Mouse (Mus musculus) right cerebral cortex, adult 2 months (tissue): ENCODE measurements around the gene Nudt7.

Source experiments
- DNase-seq, 2 experiments: peaks; one replicate each; pipeline ENCODE4 v3.0.0; 2021 to 2022; ENCODE audit warnings: low spot score in 2 of 2

Nudt7 gene

DNA sequence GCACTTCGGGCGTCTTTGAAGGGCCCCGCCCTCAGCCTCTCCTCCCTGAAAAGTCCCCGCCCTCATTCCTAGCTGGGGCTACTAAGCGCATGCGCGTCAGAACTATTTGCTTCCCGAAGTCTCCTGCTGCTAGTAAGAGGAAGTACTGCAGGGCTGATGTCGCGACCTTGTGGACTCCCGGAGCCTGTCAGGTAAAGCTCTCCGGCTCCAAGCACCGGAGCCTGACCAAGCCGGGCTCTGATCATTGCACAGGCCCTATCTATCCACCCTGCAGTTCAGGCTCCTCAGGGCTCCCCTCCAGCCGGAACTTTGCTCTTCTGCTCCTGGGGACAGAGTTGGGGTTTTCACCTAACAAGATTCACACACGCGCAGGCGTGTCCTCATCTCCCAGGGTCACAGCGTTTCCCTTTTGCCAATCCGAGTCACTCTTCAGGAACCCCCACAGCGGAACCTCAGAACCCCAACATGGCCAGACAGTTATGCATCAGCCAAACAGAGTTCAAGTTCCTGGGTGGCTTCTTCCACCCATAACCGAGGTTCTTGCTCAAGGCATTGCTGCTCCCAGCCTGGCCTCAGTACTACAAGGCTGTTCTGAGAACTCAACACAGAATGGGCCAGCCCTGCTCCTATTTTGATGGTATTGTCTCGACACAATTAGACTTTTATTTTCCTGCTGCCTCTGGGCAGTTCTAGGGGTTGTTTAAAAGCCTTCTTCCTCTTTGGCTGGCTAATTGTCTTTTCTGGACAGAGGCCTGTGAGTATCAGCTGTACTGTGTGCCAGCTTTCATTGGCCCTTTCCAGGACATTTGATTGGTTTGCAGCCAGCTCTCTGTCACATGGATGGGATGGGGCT, at the start of gene Nudt7:
Gene Nudt7 (plus strand): TSS at position 48 of the 853 bp plus-strand sequence.
- DNase-seq: peak; percentile 79 to 80

DNA sequence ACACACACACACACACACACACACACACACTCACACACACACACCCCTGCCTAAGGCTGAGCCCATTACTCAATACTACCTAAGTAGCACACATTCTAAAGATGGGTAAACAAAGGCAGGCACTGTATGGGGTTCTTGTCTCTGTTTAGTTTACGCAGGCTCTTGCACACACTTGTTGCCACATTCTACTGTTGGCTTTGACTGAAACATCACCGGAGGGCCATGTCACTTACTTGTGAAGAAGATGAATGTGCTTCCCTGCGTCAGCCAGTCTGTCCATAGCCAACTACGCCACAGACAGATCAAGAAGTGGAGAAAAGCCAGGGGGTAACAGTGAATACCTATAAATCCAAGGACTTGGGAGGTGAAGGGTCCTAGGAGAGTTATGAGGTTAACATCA, 45.4 kb upstream of the Nudt7 start:
- DNase-seq: no peak

DNA sequence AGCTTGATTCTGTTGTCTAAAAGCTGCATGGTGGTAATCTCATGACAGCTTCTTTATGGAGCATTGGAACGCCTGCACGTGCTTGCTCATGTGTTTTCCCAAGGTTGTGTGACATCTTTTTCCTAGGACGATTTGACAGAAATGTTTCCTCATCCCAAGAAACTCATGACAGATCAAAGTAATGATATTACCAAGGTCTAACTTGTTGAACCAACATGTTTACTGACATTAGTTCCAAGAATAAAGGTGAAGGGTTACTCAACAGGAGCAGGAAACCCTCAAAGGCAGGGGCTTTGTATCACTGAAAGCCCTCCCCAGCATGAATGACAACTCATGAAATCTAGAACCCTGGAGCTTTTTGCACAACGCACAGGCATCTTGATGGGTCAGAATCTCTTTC, 42.6 kb upstream of the Nudt7 start:
- no peak for DNase-seq

DNA sequence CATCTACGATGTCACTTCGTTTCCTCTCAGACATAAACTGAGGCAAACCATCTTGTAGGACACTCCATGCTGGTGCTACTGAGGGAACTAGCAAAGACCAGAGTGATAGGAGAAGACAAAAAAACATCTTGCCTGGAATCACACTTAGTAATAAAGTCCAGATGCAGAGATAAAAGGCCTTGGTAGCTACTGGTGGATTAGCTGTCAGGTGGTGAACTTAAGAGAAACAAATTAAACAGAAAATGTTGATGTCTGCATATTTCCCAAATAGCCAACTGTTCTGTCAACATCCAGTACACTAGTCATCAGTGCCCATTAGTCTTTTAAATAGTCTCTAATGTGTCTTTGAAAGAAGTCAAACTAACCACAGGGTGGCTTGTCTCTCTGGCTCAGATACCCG, 40.0 kb upstream of the Nudt7 start:
- DNase-seq: no peak

DNA sequence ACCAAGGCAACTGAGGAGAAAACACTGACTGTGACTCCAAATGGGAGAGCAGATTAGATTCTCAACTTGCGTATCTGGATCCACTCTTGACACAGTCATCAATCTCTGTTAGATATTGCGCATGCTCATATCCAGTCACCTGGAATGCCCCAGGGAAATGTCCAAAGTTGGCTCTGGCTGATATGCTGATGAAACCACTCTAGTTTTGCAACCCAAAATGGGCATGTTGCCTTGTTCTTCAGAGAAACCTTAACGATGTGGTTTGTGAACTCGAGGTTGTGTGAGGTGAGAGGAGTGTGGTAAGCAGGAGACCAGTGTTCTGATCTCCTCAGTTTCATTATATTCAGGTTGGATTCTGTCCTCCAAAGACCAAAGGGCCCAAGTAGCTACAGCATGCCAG, 38.8 kb upstream of the Nudt7 start:
- no peak for DNase-seq

DNA sequence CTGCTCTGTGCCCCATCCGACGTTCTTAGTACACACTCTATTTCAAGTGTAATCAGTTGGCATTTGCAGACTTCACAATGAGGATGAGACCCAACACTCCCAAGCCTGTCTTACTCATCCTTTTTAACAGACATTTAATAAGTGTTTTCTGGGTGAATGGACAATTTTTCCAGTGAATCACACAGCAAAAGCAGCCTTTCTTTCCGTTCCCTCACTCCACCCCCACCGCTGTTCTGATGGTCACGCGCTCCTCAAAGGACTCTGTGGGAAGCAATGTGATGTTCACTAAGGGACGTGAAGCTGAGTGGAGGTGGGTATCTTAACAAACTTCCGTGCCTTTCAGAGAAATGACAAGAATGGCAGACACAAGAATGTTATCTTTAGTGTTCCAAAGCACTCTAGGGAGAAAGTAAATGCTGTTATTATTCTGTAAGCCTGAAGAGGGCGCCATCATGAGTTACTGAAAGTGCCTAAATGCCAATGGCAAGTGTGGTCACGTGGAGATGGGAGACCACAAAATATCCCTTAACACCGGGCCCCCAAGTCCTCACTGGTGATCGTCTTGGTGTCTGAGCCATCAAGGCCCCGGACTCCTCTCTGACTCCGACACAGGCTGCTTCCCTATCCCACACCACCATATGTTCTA, 32.7 kb upstream of the Nudt7 start:
- DNase-seq: peak; percentile 16 to 43

DNA sequence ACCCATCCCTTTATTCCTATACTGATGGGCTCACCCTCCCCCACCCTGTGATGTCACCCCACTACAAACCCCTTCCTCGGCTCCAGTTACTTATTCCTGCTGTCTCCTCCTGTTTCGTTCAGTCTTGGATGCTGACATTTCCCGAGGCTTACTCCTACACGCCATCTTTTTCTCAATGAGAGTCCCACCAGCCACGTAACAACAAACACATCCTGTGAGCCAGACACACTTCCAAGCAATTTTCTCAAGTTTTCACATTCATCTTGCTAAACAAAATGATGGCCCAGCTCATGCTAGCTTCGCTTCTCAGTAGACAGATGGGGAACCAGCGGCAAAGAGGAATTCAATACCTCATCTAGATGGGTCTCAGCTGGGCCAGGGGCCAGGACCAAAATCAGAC, 30.0 kb upstream of the Nudt7 start:
- DNase-seq: peak; percentile 10 to 16

DNA sequence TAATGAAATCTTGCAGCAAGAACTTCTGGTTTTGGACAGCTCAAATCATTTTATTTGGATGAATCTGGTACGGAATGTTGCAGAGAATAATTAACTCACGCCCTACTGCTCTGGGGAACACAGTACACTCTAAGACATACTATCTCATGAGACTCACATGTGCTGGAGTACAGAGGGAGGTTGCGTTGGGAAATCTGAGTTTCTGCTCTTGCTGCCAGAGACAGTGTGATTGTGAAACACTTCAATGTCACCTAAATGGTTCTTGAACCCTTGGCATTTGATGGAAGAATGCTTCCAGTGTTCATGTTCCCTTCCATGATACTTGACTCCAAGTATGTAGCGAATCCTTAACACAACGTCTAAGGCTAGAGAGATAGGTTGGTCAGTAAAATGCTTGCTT, 27.4 kb upstream of the Nudt7 start:
- DNase-seq: no peak

DNA sequence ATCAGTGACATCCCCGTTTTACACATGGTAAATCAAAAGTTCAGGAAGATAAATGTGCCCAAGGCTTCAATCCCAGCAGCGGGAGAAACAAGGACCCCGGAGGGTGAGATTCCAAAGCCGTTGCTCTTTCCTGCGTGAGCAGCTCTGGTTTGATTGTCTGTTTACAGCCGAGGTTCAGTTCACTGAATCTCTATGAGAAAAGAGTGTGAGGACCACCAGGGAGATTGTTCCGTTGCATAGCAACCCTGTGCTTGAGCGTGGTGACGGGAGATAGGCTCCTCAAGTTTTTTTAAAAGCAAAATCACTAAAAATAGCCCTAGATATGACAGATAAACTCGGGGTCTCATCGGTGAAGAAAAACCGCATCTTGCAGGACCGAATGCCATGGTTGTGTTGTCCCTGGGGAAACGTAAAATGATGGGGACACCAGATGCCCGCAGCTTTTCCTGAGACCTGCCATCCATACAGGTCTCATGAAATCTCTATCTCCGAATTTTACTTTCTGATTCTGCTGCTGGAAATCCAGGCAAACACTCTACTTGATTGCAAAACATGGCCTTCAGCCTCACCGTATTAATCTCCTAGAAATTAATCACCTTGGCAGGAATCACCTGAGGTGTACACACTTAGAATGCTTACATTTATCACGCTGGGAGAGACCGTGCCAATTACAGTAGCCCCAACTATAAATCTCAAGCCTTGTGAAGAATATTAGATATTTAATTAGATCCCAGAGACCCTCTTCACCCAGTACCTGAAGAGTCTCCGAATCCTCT, 23.8 kb upstream of the Nudt7 start:
- peak; percentile 9 to 15 for DNase-seq

DNA sequence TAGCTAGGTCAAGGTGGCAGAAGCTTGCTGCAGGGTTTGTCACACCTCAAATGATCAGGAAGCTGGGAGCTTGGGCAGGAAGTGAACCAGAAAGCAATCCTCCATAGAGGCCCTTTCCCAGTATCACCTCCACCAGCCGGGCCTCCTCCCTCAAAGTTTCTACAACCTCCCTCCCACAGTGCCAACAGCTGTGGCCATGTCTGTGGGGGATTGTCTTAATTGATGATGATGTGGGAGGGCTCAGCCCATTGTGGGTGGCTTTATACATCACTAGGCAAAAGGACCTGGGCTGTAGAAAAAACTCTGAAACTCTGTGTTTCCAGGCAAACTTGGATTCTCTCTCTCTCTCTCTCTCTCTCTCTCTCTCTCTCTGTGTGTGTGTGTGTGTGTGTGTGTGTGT, 18.3 kb upstream of the Nudt7 start:
- DNase-seq: no peak

DNA sequence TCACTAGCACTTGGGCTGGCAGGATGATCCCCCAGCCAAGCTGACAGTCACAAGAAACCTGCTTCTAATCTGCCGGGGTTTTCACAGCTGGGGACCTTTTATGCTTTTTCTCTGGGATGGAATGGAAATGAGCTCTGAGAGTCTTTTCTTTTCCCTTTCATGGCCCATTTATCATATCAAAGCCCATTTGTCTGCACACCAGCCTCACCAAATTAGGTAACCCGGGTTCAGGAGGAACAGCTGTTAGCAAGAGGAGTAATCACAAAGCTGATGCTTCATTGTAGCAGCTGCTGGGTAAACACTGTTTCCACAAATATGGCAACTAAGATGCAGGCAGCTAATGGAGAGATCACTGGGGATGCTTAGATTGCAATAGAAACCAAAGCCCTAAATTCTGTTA, 17.3 kb upstream of the Nudt7 start:
- no peak for DNase-seq

DNA sequence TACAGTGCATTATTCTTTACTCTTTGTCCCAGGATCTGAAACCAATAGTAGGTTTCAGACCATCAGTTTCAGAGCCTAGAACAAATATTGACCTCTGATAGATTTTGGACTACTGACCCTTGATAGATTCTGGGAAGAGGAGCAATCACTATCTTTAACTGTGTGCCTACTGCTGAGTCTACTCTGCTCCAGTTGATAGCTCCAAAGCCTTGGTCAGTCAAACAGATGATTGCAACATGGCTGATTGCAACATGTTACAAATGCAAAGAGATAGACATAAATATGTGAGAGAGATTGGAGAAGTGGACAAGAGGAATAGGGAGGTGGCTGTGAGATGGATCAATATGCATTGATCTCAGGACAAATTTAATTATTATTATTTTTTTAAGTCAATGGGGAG, 15.9 kb upstream of the Nudt7 start:
- no peak for DNase-seq

DNA sequence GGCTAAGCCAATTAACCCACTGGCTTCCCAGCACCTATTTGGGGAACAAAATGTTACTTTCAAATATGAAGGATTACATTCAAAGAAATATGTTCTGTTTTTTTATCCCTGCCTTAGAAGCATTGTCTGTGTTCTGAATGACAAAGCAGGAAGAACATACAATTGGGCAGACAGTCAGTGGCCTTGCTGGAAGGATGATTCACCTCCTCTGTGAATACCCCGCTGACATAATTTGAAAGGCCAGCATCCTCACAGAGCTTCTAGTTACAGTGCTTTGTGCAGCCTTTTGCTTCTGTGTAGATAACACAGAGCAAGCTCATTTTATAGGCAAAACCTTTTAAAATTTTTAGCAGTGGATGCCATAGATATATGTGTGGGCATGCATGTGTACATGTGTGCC, 11.6 kb upstream of the Nudt7 start:
- no peak for DNase-seq

DNA sequence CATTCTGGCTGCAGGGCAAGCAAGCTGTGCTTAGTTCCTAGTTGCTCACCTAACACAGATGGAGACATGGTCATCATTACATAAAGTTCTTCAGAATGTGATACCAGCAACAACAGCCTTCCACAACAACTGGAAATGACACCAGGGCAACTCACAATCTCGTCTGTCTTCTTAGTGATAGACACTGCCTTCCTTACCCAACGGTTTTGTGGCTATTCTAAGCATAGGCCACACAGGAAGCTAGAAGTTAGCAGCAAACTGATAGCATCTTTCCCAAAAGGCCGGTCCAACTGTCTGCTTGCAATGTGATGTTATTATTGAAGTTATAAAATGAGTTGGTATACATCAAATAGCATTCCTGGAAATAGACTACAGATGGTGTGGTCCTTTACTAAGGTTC, 9.7 kb upstream of the Nudt7 start:
- DNase-seq: no peak

DNA sequence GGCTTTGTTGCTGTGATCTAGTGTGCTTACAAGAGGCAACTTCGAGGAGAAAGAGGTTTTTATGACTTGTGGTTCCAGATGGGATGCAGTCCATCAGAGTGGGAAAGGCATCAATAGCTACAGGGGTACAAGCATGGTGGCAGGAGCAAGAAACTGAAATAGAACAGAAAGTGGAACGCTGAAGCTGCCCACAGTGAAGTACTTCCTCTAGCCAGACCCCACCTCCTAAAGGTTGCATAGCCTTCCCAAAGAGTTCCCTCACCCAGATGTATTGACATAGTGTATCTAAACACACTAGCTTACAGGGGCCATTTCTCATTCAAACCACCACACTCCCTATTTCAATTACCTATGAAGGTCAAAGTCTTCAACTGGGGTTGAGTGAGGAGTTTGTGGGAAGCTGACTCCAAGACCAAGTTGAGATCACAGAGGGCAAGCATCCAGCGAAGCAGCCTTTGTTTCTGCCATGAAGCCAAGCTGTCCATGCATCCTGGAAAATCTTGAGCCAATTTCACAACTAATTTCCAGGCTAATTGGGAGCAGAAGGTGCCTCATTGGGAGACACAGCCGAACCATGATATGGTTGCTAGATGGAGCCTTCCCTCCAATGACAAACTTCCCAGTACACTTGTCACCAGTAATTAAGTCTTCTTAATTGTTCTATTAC, 9.1 kb upstream of the Nudt7 start:
- DNase-seq: no peak

DNA sequence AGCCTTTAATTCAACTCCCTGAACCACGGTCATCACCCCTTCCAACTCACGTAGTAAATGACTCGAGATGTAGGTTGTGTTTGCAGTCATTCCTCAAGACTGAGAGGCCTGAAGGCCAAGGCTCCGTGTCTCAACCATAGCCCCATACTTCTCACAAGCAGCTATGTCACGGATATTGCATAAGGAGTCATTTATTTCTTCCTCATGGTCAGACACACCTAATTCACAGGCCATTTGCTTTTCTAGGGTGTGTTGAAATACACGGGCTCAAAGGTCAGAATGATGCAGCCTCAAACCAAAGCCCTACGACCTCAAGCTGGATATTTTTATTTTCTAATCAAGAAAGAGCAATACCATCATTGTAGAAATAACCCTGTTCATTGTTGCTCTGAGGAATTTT, 2.5 kb upstream of the Nudt7 start:
- DNase-seq: no peak

DNA sequence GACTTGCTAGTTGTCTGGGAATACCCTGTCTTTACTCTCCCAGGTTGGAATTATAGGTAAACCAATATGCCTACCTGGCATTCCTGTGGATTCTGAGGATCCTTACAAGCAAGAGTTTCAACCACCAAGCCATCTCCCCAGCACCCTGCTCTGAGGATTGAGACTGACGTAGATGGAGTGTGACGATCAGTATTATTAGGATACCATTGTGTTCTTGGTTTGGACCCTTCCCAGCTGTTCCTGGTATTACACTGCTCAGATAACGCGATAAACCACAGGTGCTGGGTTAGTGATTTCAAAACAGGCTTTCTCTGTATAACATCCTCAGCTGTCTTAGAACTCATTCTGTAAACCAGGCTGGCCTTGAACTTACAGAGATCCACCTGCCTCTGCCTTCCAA, 1.9 kb upstream of the Nudt7 start:
- DNase-seq: no peak

DNA sequence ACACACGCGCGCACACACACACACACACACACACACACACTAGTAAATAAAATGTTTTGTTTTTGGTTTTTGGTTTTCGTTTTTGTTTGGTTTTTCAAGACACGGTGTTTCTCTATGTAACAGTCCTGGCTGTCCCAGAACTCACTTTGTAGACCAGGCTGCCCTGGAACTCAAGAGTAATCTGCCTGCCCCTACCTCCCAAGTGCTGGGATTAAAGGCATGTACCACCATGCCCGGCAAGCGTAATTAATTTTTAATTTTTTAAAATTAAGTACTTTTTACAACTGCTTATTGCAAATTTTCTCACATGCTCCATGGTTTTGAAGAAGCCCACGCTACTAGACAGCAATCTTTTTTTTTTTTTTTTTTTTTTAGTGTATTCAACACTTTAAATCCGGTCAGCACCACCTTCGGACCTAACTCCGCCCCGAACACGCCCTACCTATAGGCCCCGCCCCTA, 277 bp upstream of the Nudt7 start:
- DNase-seq: no peak

DNA sequence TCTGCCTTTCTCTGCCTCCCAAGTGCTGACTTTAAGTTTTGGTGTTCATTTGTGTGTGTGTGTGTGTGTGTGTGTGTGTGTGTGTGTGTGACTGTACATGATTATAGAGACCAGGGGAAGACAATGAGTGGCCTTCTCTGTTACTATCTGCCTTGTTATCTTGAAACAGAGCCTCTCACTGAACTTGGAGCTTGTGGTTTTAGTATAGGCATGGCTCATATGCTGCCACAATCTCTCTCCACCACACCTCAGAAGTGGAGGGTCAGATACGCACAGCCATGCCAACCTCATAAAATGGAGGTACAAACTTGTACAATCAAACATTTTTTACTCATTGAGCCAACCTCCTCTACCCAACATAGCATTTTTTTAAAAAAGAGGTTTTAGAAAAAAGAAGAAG, 3.4 kb downstream of the Nudt7 start:
- no peak for DNase-seq

DNA sequence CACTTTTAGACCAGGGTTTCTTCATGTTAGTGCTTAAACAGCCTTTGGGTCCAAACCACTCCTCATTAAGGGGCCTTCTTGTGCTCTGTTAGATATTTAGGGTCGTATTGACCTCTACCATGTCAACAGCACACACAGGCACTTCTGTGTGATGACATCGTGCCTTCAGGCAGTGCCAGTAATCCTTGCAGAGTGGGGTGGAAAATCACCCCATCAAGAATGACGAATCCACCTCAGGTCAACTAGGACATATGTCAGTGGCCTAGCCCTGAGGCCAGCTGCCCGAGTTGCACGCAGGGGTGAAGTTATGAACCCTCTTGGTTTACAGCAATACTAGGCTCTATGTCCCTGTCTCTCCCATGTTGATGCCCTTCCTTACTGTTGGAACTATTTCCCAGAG, 3.8 kb downstream of the Nudt7 start:
- no peak for DNase-seq

DNA sequence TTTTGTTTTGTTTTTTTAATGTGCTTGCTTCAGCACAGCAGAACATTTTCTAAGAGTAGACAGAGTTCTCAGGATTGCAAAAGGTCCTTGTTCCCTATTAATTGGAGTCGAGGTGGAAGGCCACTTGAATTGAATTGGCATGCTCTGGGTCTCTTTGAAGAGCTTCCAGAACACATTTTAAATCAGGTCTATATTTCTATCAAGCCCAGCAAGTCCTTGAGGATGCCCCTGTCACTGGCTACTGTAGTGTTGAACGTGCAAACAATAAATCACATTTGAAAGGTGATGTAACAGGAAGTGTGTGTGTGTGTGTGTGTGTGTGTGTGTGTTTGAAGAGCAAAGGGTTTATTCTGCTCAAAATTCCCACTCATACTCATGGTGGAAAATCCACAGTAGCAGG, 7.1 kb downstream of the Nudt7 start:
- no peak for DNase-seq

DNA sequence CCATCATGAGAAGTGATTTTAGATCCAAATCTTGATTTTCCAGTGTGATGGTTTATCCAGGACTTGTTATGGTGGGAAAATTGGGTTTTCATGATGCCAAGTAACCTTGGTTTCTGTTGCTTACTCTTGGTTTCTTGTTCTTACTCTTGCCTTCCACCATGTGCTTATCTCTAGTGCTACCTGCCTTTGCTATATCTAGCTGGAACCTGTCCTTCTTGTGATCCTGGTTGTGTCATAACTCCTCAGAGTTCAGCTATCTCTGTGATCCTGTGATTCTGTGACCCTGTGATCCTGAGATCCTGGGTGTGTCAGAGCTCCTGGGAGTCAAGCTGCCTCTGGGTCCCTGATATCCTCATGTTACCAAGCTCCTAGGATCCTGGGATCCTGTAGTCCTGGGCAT, 8.8 kb downstream of the Nudt7 start:
- DNase-seq: no peak
